Mouse (Mus musculus) midbrain, postnatal 0 days (tissue): ENCODE measurements around the gene Vapa. TPM values are rescaled to one million over a fixed set of nuclear protein-coding genes. Genes with fewer than 3 reads are reported as not detected.
"Not testable (repeated sequence)": the region's sequence is repeated elsewhere in the genome, so short reads cannot be mapped to it uniquely, and the experiment has no call there.

Experiments
- ATAC-seq: fragments of 200-750 bp; cut with Nextera tagmentation; 2 replicates; pipeline ENCODE4 v1.8.0; 2017; ENCODE audit warnings: moderate number of reproducible peaks, mild to moderate bottlenecking, moderate TSS enrichment, moderate library complexity; ENCODE audit not compliant: low FRiP score
- DNase-seq: peaks from one replicate; pipeline ENCODE4 v3.0.0-alpha.2; 2015; ENCODE audit warnings: low spot score
- H3K27ac ChIP-seq: fragments of 300-500 bp; sonication (generic); 2 replicates; pipeline ENCODE4 v1.5.1; 2014; ENCODE audit warnings: low read depth, mild to moderate bottlenecking, low read length, mixed read lengths
- H3K27me3 ChIP-seq: fragments of 300-500 bp; sonication (generic); 2 replicates; pipeline ENCODE4 v1.6.1; 2014; ENCODE audit warnings: low read length, control low read depth, mixed read lengths; ENCODE audit not compliant: insufficient read depth
- H3K36me3 ChIP-seq: fragments of 300-500 bp; sonication (generic); 2 replicates; pipeline ENCODE4 v1.6.1; 2014; ENCODE audit warnings: low read length, control low read depth, mixed read lengths; ENCODE audit not compliant: insufficient read depth
- H3K4me1 ChIP-seq: fragments of 300-500 bp; sonication (generic); 2 replicates; pipeline ENCODE4 v1.6.1; 2014; ENCODE audit warnings: mild to moderate bottlenecking, control low read depth, antibody characterized with exemption, low read length, mixed read lengths; ENCODE audit not compliant: insufficient read depth
- H3K4me2 ChIP-seq: fragments of 300-500 bp; sonication (generic); 2 replicates; pipeline ENCODE4 v1.6.1; 2014; ENCODE audit warnings: low read depth, mild to moderate bottlenecking, low read length, mixed read lengths; ENCODE audit not compliant: poor library complexity, severe bottlenecking
- H3K4me3 ChIP-seq: fragments of 300-500 bp; sonication (generic); 2 replicates; pipeline ENCODE4 v1.5.1; 2014; ENCODE audit warnings: low read depth, mild to moderate bottlenecking, low read length, moderate library complexity
- H3K9ac ChIP-seq: fragments of 300-500 bp; sonication (generic); replicated peaks from 2 replicates; pipeline ENCODE4 v1.6.1; 2014; ENCODE audit warnings: mild to moderate bottlenecking, low read length, moderate library complexity, mixed read lengths; ENCODE audit not compliant: poor library complexity, severe bottlenecking
- H3K9me3 ChIP-seq: fragments of 300-500 bp; sonication (generic); 2 replicates; pipeline ENCODE4 v1.6.1; 2016; ENCODE audit warnings: low read length, control low read depth
- CTCF ChIP-seq: IDR thresholded peaks from 2 replicates; pipeline ENCODE4 v1.5.1; 2016; ENCODE audit warnings: antibody characterized with exemption, mild to moderate bottlenecking
- WGBS: fragments of 180-500 bp; shearing (Covaris S2); extraction: QIAGEN DNeasy Blood & Tissue Kit; methylation state at CpG from one replicate; pipeline ENCODE4 v1.1.7; 2014; 5-methylcytosine and 5-hydroxymethylcytosine counted together
- polyA plus RNA-seq: library from polyadenylated mRNA; unstranded; fragments of >200 nt; fragmentation: Nextera tagmentation; extraction: Ambion mirVana; gene quantifications from 2 replicates; pipeline ENCODE4 v1.2.1, GENCODE M21; 2015
- total RNA-seq: library from RNA; depleted of rRNA; stranded (reverse); fragments of >200 nt; gene quantifications from 2 replicates; pipeline ENCODE4 v1.2.3, GENCODE M21; 2014

Gene Vapa
- total and polyA plus RNA-seq, 2 experiments from 2014 or later = 124 to 315 TPM

- Histone ChIP-seq H3K4me3 (no peak overlapping the region), H3K36me3 (no peaks in the 10 kb centered on the region), H3K4me1 (no peaks in the 10 kb centered on the region), H3K9ac (no peak overlapping the region), H3K9me3 (no peaks in the 10 kb centered on the region), H3K27me3 (no peaks in the 10 kb centered on the region), H3K27ac (no peak overlapping the region), H3K4me2 (no peak overlapping the region)
- DNase-seq (no peak), ATAC-seq (no peak)
- 73% methylated on average over 6 of the region's 6 CpGs for WGBS
- TF ChIP-seq CTCF = no peak
Measured at GRCm38 (mm10) chr17:65629943-65630342, 16.6 kb upstream of the Vapa start.

GRCm38 (mm10) chr17:65628823-65629532 is 15.6 kb upstream of the Vapa start:
- H3K9me3 ChIP-seq, DNase-seq, H3K4me2 ChIP-seq, H3K27ac ChIP-seq, H3K36me3 ChIP-seq, H3K4me1 ChIP-seq, H3K9ac ChIP-seq, H3K4me3 ChIP-seq, H3K27me3 ChIP-seq, ATAC-seq: not testable (repeated sequence)
- 90% methylated on average over 13 of the region's 13 CpGs for WGBS

GRCm38 (mm10) chr17:65626301-65626700 is 12.9 kb upstream of the Vapa start:
- ATAC-seq = no peak

GRCm38 (mm10) chr17:65625563-65625962 is 12.2 kb upstream of the Vapa start:
- H3K9ac ChIP-seq = no peak overlapping the region
- H3K36me3 ChIP-seq = no peaks in the 10 kb centered on the region
- H3K9me3 ChIP-seq = no peaks in the 10 kb centered on the region
- no peaks in the 10 kb centered on the region for H3K4me1 ChIP-seq
- DNase-seq = no peak
- no peak for ATAC-seq
- no peak overlapping the region for H3K27ac ChIP-seq
- H3K27me3 ChIP-seq = no peaks in the 10 kb centered on the region
- WGBS = 90% methylated on average over 6 of the region's 6 CpGs
- H3K4me2 ChIP-seq = no peak overlapping the region
- no peak for TF ChIP-seq CTCF
- H3K4me3 ChIP-seq = no peak overlapping the region

More at GRCm38 (mm10) chr17:65626301-65626700, 12.9 kb upstream of the Vapa start:
- Histone ChIP-seq H3K9ac (no peak overlapping the region), H3K4me2 (no peak overlapping the region), H3K4me3 (no peak overlapping the region), H3K27me3 (no peaks in the 10 kb centered on the region), H3K36me3 (no peaks in the 10 kb centered on the region), H3K27ac (no peak overlapping the region), H3K4me1 (no peaks in the 10 kb centered on the region), H3K9me3 (no peaks in the 10 kb centered on the region)
- no peak for TF ChIP-seq CTCF
- WGBS = 92% methylated on average over 6 of the region's 6 CpGs
- no peak for DNase-seq

- ATAC-seq (no peak), DNase-seq (no peak)
- TF ChIP-seq CTCF = no peak
- H3K4me1 ChIP-seq = no peaks in the 10 kb centered on the region
- no peaks in the 10 kb centered on the region for H3K9me3 ChIP-seq
- H3K4me3 ChIP-seq = no peak overlapping the region
- no peaks in the 10 kb centered on the region for H3K27me3 ChIP-seq
- no peak overlapping the region for H3K4me2 ChIP-seq
- no peak overlapping the region for H3K9ac ChIP-seq
- H3K36me3 ChIP-seq = no peaks in the 10 kb centered on the region
- no peak overlapping the region for H3K27ac ChIP-seq
Measured at GRCm38 (mm10) chr17:65623130-65623529, 9.8 kb upstream of the Vapa start.

- WGBS = 77% methylated on average over 2 of the region's 2 CpGs
- no peak for TF ChIP-seq CTCF
- H3K9me3 ChIP-seq = no peaks in the 10 kb centered on the region
Measured at GRCm38 (mm10) chr17:65618431-65618830, 5.1 kb upstream of the Vapa start.

More at GRCm38 (mm10) chr17:65618431-65618830, 5.1 kb upstream of the Vapa start:
- ATAC-seq = no peak
- Histone ChIP-seq H3K27me3 (no peaks in the 10 kb centered on the region), H3K36me3 (no peaks in the 10 kb centered on the region), H3K27ac (no peak overlapping the region), H3K4me3 (no peak overlapping the region), H3K4me2 (no peak overlapping the region), H3K9ac (no peak overlapping the region), H3K4me1 (no peaks in the 10 kb centered on the region)
- peak; percentile 13 for DNase-seq
